Mouse (Mus musculus): Measurements from ENCODE around the gene Myo15b.

Gene Myo15b

DNA sequence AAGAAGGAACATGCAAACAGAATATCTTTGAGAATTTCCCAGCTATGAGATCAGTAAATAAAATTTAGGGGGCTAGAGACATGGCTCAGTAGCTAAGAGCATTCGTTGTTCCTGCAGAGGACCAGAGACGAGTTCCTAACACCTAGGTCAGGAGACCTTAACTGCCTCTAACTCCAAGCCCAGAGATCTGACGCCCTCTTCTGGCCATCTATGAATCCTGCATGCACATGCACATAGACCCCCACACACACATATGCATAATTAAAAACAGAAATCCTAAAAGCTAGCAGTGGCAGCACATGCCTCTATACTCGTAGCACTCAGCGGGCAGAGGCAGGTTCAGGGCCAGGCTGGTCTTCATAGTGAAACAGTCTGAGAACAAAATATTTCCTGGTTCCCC is 18.2 kb downstream of the Myo15b start:
- no peak for DNase-seq

DNA sequence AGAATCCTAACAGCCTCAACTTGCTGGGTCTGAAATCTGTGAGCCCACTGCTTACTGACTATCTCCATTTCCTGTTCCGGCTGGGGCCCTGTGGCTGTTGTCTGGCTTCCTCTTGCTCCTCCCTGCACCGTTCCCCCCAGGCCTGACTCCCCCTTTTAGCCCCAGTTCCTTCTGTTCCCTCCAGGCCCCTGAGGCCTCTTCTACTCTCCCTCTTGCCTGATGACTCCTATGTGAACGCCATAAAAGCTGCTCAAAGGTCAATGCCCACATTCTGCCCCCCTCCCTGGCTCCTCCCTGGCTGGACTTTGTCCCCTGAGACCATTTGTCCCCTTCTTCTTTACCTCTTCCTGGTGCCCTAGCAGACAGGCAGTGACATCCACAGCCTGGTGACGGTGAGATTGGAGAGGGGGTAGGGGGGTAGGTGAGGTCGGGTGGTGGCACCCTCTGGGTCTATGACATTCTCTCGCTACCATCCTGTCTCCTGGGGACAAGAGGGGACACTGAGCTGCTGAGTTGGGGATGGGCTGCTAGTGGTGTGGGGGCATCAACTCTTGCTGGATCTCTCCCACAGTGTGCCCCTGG is 19.1 kb downstream of the Myo15b start:
- DNase-seq, result no peak

DNA sequence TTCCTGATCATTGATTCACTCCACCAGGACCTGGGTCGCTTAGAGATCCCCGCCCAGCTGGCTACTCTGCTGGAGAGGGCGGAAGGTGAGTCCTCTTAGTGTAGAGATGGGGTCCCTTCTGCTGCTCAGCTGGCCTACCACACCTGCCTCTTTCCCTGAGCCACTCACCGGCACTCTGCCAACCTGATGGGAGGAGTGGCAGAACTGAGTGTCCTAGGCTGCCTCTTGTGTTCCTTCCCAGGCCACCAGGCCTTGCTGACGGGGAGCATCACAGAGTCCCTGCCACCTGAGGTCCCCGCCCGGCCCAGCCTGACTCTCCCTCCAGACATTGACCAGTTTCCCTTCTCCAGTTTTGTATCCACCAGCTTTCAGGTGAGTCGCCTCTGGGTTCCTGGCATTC is 19.9 kb downstream of the Myo15b start:
- DNase-seq, result no peak

DNA sequence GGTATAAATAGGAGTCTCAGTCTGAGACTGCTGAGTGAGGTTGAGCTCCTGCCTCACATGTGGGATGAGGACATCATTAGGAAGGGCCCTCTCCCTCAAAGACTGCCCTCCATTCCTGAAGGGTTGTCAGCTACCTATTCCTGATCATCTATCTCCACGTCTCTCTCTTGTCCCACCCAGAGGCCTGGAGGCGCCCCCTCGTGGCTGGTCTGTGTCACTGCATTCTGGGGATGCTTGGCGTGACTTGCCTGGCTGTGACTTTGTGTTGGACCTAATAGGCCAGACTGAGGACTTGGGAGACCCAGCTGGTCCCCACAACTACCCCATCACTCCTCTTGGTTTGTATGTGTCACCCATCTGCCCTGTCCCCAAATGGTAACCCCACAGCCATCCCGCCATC is 22.8 kb downstream of the Myo15b start:
- no peak for DNase-seq

DNA sequence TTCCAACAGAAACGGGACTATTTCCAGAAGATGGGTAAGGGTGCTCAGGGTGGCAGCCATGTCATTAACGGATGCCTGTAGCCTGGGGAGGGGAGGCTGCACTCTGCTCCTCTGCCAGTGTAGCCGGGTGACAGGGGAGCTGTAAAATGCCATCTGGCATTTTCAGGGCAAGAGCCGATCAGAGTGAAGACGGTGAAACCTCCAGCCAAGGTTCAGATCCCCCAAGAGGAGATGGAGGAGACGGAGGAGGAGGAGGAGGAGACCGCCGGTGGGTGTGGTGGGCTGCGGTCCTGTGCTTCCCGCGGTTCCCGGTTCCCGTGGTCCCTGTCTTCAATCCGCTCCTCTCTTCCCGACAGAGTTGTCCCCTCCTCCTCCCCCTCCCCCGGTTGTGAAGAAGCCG is 25.0 kb downstream of the Myo15b start:
- no peak for DNase-seq

DNA sequence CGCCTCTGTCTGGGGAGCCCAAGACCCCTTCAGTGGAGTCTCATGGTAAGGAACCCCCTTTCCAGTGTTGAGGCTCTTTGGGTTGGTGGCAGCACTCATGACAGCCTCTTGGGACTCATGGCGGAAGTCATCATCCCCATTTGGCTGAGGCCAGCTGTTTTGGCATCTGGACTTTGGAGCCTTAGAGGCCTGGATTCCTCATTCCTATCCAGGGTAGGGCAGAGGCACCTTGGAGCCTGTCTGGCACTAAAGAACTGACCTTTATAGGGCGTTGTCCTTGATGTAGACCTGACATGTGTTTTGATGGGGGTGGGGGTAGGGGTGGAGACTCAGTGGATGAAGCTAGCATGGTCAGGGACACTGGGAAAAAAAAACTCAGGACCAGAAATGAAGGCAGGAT is 26.2 kb downstream of the Myo15b start:
- no peak for DNase-seq

DNA sequence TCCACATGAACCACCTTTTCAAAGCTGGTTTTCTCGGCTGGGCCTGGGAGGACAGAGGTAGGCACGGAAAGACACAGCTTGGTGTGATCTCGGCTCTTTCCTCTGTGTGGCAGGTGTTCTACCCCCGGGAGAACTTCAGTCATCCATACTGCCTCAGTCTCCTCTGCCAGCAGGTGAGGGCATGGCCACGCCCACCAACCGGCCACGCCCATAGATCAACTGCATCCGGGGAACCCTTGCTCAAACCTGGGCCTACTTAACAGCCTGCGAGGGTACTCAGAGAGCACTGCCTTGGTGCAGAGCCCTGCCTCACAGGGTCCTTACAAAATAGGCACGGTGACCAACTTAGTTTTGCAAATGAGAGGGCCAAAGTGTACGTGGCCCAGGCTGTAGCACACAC is 27.1 kb downstream of the Myo15b start:
- no peak for DNase-seq

DNA sequence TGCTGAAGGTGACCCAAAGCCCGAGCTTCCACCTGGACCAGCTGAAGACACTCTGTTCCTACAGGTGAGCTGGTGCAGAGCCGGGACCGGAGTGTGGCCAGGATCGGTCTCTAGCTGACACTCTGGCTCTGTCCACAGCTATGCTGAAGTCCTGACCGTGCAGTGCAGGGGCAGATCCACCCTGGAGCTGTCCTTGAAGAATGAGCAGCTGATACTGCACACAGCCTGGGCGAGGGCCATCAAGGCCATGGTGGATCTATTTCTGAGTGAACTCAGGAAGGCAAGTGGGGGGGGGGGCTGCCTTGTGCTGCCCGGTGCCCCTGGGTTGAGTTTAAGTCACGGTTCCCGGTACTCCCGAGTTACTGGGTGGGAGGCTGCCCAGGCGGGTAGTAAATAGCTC is 28.2 kb downstream of the Myo15b start:
- DNase-seq, result no peak

DNA sequence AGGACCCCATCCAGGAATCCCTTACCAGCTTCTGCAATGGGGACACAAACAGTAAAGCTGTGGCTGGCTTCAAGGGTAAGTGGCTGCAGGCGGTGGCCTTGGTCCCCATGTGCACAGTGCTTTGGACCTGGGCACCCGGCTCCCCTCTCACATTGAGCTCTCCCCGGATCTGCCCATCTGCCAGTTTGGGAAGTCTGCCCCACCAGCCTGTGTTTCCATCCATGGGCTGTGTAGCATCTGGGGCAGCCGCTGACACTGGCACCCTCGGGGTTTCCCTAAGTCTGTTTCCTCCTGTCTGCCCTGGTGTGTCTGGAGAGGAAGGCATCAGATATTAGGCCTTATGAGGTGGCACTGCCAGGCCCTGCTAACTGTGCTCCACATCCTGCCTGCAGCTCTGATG is 29.8 kb downstream of the Myo15b start:
- no peak for DNase-seq

DNA sequence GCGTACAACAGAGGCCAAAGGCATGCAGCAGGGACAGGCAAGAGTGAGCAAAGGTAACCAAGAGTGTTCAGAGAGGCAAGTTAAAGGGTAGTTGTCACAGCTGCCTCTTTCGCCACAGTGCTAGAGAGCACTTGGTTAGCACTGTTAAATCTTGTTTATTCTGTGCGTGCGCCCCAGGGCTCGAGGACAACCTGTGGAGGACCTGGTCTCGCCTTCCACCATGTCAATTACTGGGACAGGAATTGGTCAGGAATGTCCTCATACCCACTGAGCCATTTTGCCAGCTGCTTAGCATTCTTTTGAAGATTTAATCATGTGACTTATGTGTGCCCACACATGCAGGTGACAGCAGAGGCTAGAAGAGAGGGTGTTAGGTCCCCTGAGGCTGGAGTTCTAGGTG is 31.0 kb downstream of the Myo15b start:
- no peak for DNase-seq

DNA sequence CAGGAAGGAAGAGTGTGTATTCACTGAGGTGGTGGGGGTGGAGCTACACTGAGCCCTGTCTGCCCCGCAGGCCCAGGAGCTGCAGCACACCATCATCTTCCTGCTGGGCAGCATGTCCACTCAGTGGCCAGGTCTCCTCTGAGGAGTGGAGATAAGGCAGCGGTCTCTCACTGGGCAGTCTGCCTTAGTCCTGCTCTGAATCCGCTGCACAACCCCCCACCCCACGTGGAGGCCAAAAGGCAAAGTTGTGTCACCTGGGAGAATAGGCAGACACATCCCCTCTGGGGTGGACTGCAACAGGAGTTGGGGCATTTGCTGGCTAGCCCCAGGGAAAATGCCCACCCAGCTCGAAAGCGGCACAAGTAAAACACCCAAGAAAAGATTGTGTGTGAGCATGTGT is 34.0 kb downstream of the Myo15b start:
- no peak for DNase-seq

DNA sequence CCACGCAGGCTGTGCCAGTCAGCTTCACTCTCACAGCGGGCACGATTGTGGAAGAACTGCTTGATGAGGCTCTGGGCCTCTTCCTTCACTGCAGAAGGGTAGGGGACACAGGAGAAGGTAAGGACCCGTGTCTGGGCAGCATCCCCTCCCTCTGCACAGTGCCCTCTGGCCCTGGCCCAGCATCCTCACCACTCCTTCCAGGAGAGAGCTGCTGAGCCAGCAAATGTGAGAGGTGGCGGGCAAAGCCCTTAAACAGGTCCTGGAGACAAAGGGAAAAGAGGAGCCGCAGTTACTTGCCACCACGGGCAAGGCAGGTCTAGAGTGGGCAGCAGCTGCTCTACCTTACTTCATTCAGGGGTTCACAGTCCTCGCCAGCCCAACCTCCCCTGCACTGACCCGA is 34.9 kb downstream of the Myo15b start:
- DNase-seq, result no peak

DNA sequence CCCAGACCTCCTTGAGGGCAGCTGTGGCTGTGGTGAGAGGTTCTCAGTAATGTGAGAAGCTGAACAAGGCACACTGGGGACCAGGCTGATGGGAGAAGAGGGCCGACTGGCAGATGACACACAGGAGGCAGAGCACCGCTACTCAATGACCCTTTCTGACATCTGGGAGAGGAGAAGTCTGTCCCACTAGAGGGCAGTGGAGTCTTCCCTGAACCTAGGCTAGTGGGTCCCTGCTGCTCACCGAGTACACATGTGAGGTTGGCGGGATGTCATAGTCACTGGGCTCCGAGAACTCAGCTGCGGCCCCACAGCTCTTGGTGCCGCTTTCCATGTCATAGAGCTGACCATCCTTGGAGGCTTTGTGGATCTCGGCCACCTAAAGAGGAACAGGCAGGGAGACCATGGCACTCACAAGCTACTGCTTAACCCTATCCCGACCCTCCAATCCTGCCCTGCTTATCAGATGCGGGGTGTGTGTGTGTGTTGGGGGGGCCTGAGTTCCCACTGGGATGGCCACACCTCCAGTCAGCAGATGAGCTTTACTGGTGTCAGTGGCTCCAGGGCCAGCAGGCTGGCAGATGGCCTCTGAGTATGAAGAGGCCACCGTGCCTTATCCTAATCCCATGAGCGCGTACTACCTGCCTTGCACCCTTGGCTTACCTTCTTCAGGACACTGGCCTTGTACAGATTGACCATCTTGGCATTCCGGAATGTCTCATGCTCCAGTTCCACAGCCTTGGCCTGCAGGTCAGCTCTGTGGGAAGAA is 36.7 kb downstream of the Myo15b start:
- DNase-seq, result no peak

DNA sequence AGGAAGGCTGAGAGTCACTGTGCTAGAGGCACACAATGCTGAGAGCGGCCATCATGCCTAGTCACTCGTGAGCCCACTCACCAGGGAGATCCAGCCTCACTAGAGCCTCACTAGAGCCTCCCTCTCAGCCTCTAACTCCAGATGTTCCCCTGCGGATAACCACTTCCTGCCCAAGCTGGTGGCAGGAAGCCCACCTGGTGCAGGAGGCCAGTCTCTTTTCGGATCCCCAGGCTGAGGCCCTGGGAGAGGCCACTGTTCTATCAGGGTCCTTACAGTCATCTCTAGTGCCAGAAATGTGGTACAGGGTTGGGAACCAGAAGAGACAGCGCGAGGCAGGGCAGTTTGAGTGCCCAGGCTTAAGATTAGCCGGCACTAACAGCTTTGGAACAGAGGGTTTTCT is 40.2 kb downstream of the Myo15b start:
- no peak for DNase-seq

DNA sequence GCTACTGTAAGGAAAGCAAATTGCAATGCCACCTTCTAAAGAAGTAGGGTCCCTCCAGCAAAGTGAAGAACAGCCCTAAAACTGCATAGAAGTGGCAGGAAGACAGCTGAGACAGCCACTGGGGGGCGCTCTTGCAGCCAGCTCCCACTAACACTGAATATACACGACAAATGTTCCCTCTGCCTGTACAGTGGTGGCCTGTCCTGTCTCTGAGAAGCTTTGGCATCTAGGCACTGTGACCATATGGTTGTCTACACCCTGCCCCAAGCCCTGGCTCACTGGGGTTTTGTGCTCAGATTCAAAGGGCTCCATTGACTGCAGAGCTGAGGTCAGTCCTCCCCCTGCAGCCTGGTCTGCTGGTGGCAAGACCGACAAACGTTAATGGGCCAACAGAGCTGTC is 40.7 kb downstream of the Myo15b start:
- DNase-seq, result peak; percentile 43

DNA sequence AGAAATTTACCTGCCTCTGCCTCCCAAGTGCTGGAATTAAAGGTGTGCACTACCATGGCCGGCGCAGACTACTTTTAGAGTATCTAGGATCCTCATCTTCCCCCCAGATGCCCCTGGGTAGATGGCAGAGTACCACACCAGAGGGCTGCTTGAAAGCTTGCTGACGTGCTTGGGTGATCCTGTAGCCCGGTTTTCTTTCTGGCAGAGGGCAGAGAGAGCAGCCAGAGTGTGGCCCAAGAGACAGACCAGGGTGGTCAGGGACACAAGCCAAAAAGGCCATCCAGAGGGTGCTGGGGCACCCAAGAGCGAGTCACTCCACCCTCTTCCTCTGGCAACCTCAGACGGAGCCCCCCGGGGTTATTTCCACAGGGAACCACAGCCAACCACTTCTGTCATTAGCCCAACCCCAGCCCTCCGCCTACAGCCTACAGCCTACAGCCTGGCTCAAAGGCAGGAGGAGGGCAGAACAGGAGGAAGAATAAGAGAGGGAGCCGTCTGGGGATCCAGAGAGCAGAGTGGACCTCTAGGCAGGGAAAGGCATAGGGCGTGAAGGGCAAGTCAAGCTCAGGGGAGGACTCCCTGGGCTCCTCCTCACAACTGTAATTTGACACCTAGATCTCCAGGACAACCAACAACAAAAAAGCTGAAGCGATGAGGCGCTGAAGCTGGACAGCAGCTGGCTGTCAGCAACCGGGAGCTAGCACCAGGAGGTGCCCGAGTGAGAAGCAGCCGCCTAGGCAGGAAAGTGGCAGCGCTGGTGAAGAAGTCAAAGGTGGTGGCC is 41.5 kb downstream of the Myo15b start, which contains the start of gene Smim5:
Smim5 (plus strand) TSS at position 481 of the 781 bp plus-strand sequence.
- no peak for DNase-seq

DNA sequence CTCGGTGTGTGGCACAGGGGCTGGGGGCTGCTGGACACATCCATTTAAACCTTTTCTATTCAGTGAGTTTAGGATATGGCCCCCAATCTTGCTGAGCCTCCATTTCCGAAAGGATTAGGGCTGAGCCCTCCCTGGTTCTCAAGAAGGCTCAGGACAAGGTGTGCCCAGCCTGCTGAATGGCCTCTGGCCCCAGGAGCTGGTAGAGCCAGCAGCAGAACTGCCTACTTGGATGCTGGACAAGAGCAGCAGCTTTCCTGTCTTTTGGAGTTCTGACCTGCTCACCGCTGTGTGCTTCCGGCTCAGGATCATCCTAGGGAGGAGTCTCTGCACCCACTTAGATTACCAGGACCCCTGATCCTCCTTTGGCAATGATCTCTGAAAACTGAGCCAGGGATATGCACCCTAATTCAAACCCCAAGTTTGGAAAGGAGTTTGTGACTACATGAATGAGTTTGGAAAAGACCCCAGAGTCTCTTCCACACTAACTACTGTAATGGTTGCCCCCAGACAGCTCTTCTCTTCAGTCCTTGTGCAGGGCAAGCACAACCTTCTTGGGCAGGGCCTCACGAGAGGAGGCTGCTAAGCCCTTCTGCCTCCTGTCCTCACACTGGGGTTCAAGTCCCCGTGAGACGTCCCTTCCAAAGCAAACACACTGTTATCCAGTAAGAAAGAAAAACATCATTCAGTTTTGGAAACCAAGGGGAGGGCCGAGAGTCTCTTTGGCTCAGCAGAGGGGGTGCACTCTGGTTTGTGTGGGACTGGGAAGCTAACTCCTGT is 42.5 kb downstream of the Myo15b start:
- no peak for DNase-seq

DNA sequence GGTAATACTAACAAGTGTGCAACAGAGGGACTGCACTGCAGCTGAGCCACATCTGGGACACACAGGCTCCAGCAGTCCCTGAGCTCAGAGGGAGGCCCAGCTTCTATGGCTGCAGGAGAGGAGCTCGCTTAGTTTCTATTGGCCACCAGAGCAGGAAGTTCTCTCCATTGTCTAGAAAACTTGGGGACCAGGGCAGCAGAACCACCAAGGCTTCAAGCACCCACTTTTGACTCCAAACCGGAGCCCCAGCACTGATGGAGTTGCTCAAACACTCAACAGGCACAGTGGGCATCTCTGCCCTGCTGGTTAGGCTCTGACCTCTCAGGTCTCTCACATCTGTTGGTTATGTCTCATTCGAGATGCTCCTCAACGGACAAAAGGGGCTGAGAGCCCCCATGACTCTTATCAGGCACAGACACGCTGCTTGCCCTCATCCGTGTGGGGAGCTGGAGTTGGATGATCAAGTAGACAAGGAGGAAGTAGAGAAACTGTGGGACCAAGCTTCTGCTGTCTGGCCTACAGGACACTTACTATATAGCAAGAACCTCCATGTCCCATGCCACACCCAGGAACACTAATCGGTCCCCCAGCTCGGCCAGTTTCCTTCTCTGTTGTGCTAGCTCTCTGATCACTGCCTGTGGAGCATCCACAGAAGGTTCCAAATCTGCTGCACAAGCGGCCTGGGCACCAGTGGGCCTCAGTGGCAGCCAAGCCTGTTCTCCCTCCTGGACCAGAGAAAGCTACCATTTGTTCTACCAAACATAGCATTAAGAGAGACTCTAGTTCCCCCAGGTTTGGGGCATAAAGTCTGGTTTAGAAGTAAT is 43.3 kb downstream of the Myo15b start:
- DNase-seq, result no peak

DNA sequence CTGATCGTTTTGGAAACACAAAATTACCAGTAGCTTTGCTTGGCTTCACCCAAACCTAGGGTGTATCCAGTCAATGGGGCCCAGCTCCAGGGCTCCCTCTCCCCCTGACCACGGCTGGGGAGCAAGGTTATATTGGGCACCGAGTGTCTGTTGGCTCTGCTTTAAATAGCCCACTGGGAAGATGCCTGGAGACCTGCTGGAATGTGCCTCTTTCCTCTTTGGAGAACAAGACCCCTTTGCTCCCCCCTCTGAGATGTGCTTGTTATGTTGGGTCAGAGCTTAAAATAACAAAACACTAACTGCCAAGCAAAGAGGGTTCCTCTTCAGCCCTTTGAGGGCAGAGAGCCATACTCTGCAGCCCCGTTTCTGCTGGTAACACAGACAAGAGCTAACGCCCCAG is 44.0 kb downstream of the Myo15b start:
- no peak for DNase-seq

DNA sequence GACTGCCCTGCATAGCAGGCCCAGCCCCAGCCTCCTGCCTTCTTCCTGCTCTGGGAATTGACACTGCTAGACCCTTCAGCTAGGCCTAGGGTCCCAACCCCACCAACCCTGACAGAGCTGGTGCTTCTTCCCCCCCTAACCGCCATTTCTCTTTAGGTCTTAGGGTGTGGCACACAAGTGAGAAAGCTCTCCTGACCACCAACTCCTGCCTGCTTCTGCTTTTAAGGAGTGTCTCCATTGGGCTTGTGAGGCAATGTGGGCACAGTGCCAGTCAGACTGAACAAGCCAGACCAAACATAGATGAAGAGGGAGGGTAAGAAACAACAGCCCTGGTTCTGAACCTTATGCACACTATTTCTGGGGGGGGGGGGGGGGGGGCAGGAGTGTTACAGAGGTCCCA is 44.6 kb downstream of the Myo15b start:
- peak; percentile 56 for DNase-seq

DNA sequence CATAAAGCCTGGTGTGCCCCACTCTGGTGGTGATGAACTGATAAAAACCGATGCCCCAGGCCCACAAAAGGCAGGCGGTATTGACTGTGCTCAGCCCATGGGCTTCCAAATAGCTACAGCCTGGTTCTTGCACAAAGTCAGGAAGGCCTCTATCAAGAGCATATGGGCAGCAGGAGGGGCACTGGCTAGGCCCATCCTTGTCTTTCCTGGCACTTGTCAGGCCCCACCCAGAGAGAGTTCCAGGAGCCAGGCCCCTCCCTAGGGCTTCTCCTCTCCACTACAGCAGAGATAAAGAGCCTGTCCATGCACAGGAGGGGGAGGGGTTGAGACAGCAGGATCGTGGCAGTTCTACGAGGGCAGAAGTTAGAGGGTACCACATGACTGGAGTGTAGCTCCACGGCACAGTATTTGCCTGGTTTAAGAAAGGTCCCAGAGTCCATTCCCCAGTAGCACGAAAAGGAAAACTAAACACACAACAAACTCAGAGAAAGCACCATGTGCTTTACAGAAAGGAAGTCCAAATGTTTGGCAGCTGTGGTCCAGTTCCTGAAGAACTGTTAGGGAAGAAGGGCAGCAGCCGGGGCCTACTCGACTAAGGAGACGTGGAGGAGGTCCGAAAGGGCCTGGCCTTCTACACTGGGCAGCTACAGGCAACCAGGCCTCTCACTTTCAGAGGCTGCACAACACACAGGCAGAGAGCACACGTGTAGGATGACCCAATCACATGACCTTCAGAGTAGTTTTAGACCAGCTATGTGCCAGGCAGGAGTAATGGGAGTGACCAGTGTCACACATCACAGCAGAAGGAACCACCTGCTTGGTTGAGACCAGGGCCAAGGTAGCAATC is 45.4 kb downstream of the Myo15b start:
- DNase-seq, result no peak
